8 mouse cellular contexts compared by ENCODE assay signal in the genomic region with DNA sequence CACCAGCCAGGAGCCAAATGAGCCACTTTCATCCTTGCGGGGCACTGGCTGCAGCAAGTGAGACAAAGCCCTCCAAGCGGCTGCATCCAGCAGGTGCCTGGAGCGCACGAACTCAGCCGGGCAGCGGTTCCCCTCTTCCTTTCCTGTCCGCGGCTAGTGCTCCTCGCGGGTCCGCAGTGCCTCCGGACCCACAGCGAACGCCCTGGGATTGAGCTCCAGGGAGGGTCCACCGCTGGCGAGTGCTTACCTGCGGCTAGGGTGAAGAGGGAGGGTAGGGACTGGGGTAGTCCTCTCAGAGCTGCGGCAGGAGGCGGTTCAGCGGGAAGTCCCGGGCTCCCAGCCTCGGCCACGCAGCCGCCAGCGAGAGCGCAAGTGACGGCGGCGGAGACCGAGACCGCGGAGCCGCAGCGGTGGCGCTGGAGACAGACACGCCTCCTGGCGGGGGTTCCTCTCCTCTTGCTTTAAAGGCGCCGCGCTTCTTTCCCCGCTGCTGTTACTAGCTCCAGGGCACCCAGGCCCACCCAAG. TPM values are rescaled to one million over a fixed set of nuclear protein-coding genes. Genes with fewer than 3 reads are reported as not detected.
DNase-seq lines count a peak whose midpoint lies in the region; ATAC-seq and TF ChIP-seq lines count a peak whose summit lies in the region.

TSS of gene Grik2 (minus strand) at position 386 of the 526 bp plus-strand sequence.

- peak within 1 kb of the TSS; percentile 45 for H3K4me3 ChIP-seq in embryonic fibroblast, embryonic 13.5 days (ENCODE audit: insufficient read depth, low read length)
- H3K4me3 ChIP-seq in midbrain, embryonic 10.5 days: peak within 1 kb of the TSS; percentile 78
- peak within 1 kb of the TSS; percentile 57 for H3K4me3 ChIP-seq in stomach, embryonic 15.5 days (replicated peaks)

- TF ChIP-seq POLR2A in embryonic fibroblast, embryonic 13.5 days (IDR thresholded peaks at IDR 0.05; ENCODE audit: low read depth, low read length): no peak

- WGBS in midbrain, embryonic 10.5 days: under 1% methylated on average over 41 of the region's 41 CpGs
- under 1% methylated on average over 41 of the region's 41 CpGs for whole genome bisulfite sequencing in stomach, embryonic 15.5 days

- H3K27me3 ChIP-seq in midbrain, embryonic 10.5 days (ENCODE audit: low read depth, poor library complexity, severe bottlenecking): peaks cover 10% of the 10 kb centered on the region; the same call in 1 of the 2 replicates
- 0 out of 2 replicates have a peak, but pooled peaks cover 5% of the 10 kb centered on the region for H3K27me3 ChIP-seq in stomach, embryonic 15.5 days (replicated peaks)

- ATAC-seq in stomach, embryonic 15.5 days (ENCODE audit: insufficient read depth, low FRiP score, low read depth): peak; percentile 79; the same call in 1 of the 2 replicates

- H3K9ac ChIP-seq in stomach, embryonic 15.5 days: no peak within 1 kb of the TSS

- peak; percentile 70 for DNase-seq in Muller cell, postnatal 12 days (ENCODE audit: inconsistent ontology term)
- DNase-seq in brain, adult 2 months (ENCODE audit: low read depth, low spot score): peak; percentile 95
- DNase-seq in heart, postnatal 36 days: peak; percentile 29 to 44
- peak; percentile 71 for DNase-seq in left cerebral cortex, adult 11 months (ENCODE audit: low spot score)
- DNase-seq in midbrain, embryonic 10.5 days (ENCODE audit: low spot score): peak; percentile 81
- DNase-seq in thymus, adult 18-20 months: no peak

- TF ChIP-seq CTCF in embryonic fibroblast, embryonic 13.5 days (IDR thresholded peaks at IDR 0.05; ENCODE audit: borderline replicate concordance, insufficient read depth, low read length): no peak

- H3K9me3 ChIP-seq in midbrain, embryonic 10.5 days (replicated peaks): no peaks in the 10 kb centered on the region
- no peaks in the 10 kb centered on the region for H3K9me3 ChIP-seq in stomach, embryonic 15.5 days

- H3K4me1 ChIP-seq in embryonic fibroblast, embryonic 13.5 days (ENCODE audit: control insufficient read depth, insufficient read depth, low read length): peaks cover 2% of the 10 kb centered on the region; the same call in 1 of the 2 replicates
- peaks cover 37% of the 10 kb centered on the region for H3K4me1 ChIP-seq in midbrain, embryonic 10.5 days
- peaks cover 5% of the 10 kb centered on the region; the same call in 1 of the 2 replicates for H3K4me1 ChIP-seq in stomach, embryonic 15.5 days

- peak within 1 kb of the TSS; percentile 90 for H3K4me2 ChIP-seq in stomach, embryonic 15.5 days

- no peaks in the 10 kb centered on the region for H3K36me3 ChIP-seq in midbrain, embryonic 10.5 days
- H3K36me3 ChIP-seq in stomach, embryonic 15.5 days: no peaks in the 10 kb centered on the region

- intact Hi-C loops in heart, postnatal 36 days (cut with DNase I): no loop called here

- no peak within 1 kb of the TSS for H3K27ac ChIP-seq in embryonic fibroblast, embryonic 13.5 days (ENCODE audit: insufficient read depth, low read length)
- peak within 1 kb of the TSS; percentile 89 for H3K27ac ChIP-seq in midbrain, embryonic 10.5 days (replicated peaks)
- H3K27ac ChIP-seq in stomach, embryonic 15.5 days: no peak within 1 kb of the TSS

RNA-seq across cellular contexts. Expression of gene Grik2, which starts in this region (rescaled TPM):
- 0.57 TPM in 1 of 2 replicates, not detected in the other for polyA plus RNA-seq in embryonic fibroblast, embryonic 13.5 days (2011; ENCODE audit: insufficient read length, low read depth, missing spikeins)
- total RNA-seq in heart, postnatal 36 days (2021): under 1 TPM; 0.38 to 0.44 TPM
- 6.4 and 9.9 TPM in 2 replicates for polyA plus RNA-seq in midbrain, embryonic 10.5 days (2016; fragmentation: Nextera tagmentation; extraction: Ambion mirVana)
- polyA plus RNA-seq in stomach, embryonic 15.5 days (2015; fragmentation: Nextera tagmentation; extraction: Ambion mirVana): 3.3 and 4.8 TPM in 2 replicates

Comparison
In these comparisons a context has a peak if more than half of its experiments do, and no peak if none do; other contexts are left out.
1. Peak in DNase-seq in heart, postnatal 36 days; RNA of the gene not detected or under 1 TPM.
2. DNase-seq: peak in Muller cell, postnatal 12 days (single experiment), brain, adult 2 months (single experiment), left cerebral cortex, adult 11 months (single experiment) and midbrain, embryonic 10.5 days (single experiment); none in thymus, adult 18-20 months (0 of 2).
3. Peak in every context shown above with its lines, with median percentiles within 50 percentile points of each other: H3K4me3 ChIP-seq.